17 mouse cellular contexts compared by ENCODE assay signal in genomic region chr9:69678634-69679033, GRCm38 (mm10).
"Had no signal": no experiment of that assay in that cellular context is flagged by ENCODE, and none has a peak within 500 bp of the region (broad histone marks: within the 10 kb centered on the region; RNA-seq: fewer than 3 reads in every experiment).

No protein-coding gene starts in this region.

- ATAC-seq: liver, postnatal 0 days; lung, postnatal 0 days; midbrain, embryonic 13.5 days; midbrain, embryonic 15.5 days had no signal

- H3K27ac ChIP-seq: liver, embryonic 15.5 days; lung, embryonic 15.5 days; macrophage; midbrain, embryonic 13.5 days; midbrain, embryonic 15.5 days; neural tube, embryonic 12.5 days had no signal

- H3K9ac ChIP-seq: liver, embryonic 15.5 days; liver, postnatal 0 days; lung, embryonic 15.5 days; midbrain, embryonic 13.5 days; midbrain, embryonic 15.5 days; neural tube, embryonic 12.5 days had no signal

- H3K4me2 ChIP-seq: liver, embryonic 15.5 days; lung, embryonic 15.5 days; midbrain, embryonic 11.5 days; midbrain, embryonic 13.5 days; midbrain, embryonic 15.5 days; neural tube, embryonic 12.5 days had no signal

- H3K4me1 ChIP-seq: liver, embryonic 15.5 days; lung, embryonic 15.5 days; midbrain, embryonic 15.5 days had no signal

- H3K27me3 ChIP-seq: midbrain, embryonic 13.5 days; neural tube, embryonic 12.5 days had no signal

- H3K36me3 ChIP-seq: liver, embryonic 15.5 days; lung, embryonic 15.5 days; midbrain, embryonic 13.5 days; midbrain, embryonic 15.5 days; neural tube, embryonic 12.5 days had no signal

- H3K4me3 ChIP-seq: liver, embryonic 15.5 days; lung, embryonic 15.5 days; megakaryocyte, embryonic 14.5 days; midbrain, embryonic 13.5 days; midbrain, embryonic 15.5 days; neural tube, embryonic 12.5 days had no signal

- DNase-seq: liver, postnatal 0 days; lung, adult 2 months; lung, postnatal 14 days; lung, postnatal 36 days; right cerebral cortex, postnatal 14 days; thymus, adult 2 months; thymus, postnatal 25 days; thymus, postnatal 4 days had no signal

- H3K9me3 ChIP-seq: liver, embryonic 15.5 days; lung, embryonic 15.5 days; midbrain, embryonic 15.5 days; neural tube, embryonic 12.5 days had no signal
